Mouse (Mus musculus): ENCODE results near the gene Plxnc1. TPM values are rescaled to one million over a fixed set of nuclear protein-coding genes. Genes with fewer than 3 reads are reported as not detected.

The Plxnc1 gene
- polyA plus RNA-seq, 1 experiment from 2014 or later, result 7.1 TPM

- Histone ChIP-seq H3K36me3 (ENCODE audit: control insufficient read depth, insufficient read depth, low read length) (no peaks in the 10 kb centered on the region), H3K9ac (ENCODE audit: low read depth, low read length) (no peak overlapping the region), H3K9me3 (replicated peaks; ENCODE audit: control insufficient read depth, low read length) (no peaks in the 10 kb centered on the region), H3K4me3 (ENCODE audit: low read depth, low read length) (no peak overlapping the region), H3K27me3 (ENCODE audit: control insufficient read depth, insufficient read depth, low read length) (no peaks in the 10 kb centered on the region), H3K4me1 (ENCODE audit: control insufficient read depth, insufficient read depth, low read length) (peaks cover 6% of the 10 kb centered on the region; the same call in 1 of the 2 replicates), H3K4me2 (no peak overlapping the region), H3K27ac (ENCODE audit: low read depth, low read length) (no peak overlapping the region)
- no peak for ATAC-seq (replicated peaks; ENCODE audit: insufficient number of reproducible peaks, low FRiP score, low TSS enrichment)
- 74% methylated on average over 8 of the region's 8 CpGs for WGBS (ENCODE audit: insufficient replicate concordance)
These were observed 24.1 kb downstream of the Plxnc1 start for GRCm38 (mm10) chr10:94920526-94920925.

GRCm38 (mm10) chr10:94919960-94920359, 24.7 kb downstream of the Plxnc1 start:
- H3K9ac ChIP-seq (ENCODE audit: low read depth, low read length), result no peak overlapping the region; the same call in 1 of the 2 replicates
- no peak overlapping the region for H3K27ac ChIP-seq (ENCODE audit: low read depth, low read length)
- peaks cover 6% of the 10 kb centered on the region; the same call in 1 of the 2 replicates for H3K4me1 ChIP-seq (ENCODE audit: control insufficient read depth, insufficient read depth, low read length)
- H3K36me3 ChIP-seq (ENCODE audit: control insufficient read depth, insufficient read depth, low read length), result no peaks in the 10 kb centered on the region
- no peak for ATAC-seq (replicated peaks; ENCODE audit: insufficient number of reproducible peaks, low FRiP score, low TSS enrichment)
- H3K4me2 ChIP-seq, result peak overlapping the region; percentile 43
- H3K9me3 ChIP-seq (replicated peaks; ENCODE audit: control insufficient read depth, low read length), result no peaks in the 10 kb centered on the region
- H3K4me3 ChIP-seq (ENCODE audit: low read depth, low read length), result no peak overlapping the region
- WGBS (ENCODE audit: insufficient replicate concordance), result 56% methylated on average over 2 of the region's 2 CpGs
- H3K27me3 ChIP-seq (ENCODE audit: control insufficient read depth, insufficient read depth, low read length), result no peaks in the 10 kb centered on the region

- Histone ChIP-seq H3K9me3 (replicated peaks; ENCODE audit: control insufficient read depth, low read length) (no peaks in the 10 kb centered on the region), H3K36me3 (ENCODE audit: control insufficient read depth, insufficient read depth, low read length) (no peaks in the 10 kb centered on the region), H3K27me3 (ENCODE audit: control insufficient read depth, insufficient read depth, low read length) (no peaks in the 10 kb centered on the region), H3K9ac (ENCODE audit: low read depth, low read length) (no peak overlapping the region; the same call in 1 of the 2 replicates), H3K4me2 (peak overlapping the region; percentile 43), H3K27ac (ENCODE audit: low read depth, low read length) (no peak overlapping the region), H3K4me3 (ENCODE audit: low read depth, low read length) (no peak overlapping the region), H3K4me1 (ENCODE audit: control insufficient read depth, insufficient read depth, low read length) (peaks cover 6% of the 10 kb centered on the region; the same call in 1 of the 2 replicates)
- 38% methylated on average over 12 of the region's 12 CpGs for WGBS (ENCODE audit: insufficient replicate concordance)
- ATAC-seq (replicated peaks; ENCODE audit: insufficient number of reproducible peaks, low FRiP score, low TSS enrichment), result no peak
These were observed 25.1 kb downstream of the Plxnc1 start for GRCm38 (mm10) chr10:94919552-94919951.

GRCm38 (mm10) chr10:94918618-94919017, 26.0 kb downstream of the Plxnc1 start:
- Histone ChIP-seq H3K27me3 (ENCODE audit: control insufficient read depth, insufficient read depth, low read length) (no peaks in the 10 kb centered on the region), H3K4me3 (ENCODE audit: low read depth, low read length) (no peak overlapping the region), H3K9me3 (replicated peaks; ENCODE audit: control insufficient read depth, low read length) (no peaks in the 10 kb centered on the region), H3K9ac (ENCODE audit: low read depth, low read length) (no peak overlapping the region), H3K27ac (ENCODE audit: low read depth, low read length) (no peak overlapping the region), H3K4me2 (no peak overlapping the region), H3K36me3 (ENCODE audit: control insufficient read depth, insufficient read depth, low read length) (no peaks in the 10 kb centered on the region), H3K4me1 (ENCODE audit: control insufficient read depth, insufficient read depth, low read length) (peaks cover 6% of the 10 kb centered on the region; the same call in 1 of the 2 replicates)
- ATAC-seq (replicated peaks; ENCODE audit: insufficient number of reproducible peaks, low FRiP score, low TSS enrichment), result no peak
- 79% methylated on average over 7 of the region's 7 CpGs for WGBS (ENCODE audit: insufficient replicate concordance)

GRCm38 (mm10) chr10:94917990-94918389, 26.6 kb downstream of the Plxnc1 start:
- Histone ChIP-seq H3K9ac (ENCODE audit: low read depth, low read length) (no peak overlapping the region), H3K4me1 (ENCODE audit: control insufficient read depth, insufficient read depth, low read length) (peaks cover 6% of the 10 kb centered on the region; the same call in 1 of the 2 replicates), H3K36me3 (ENCODE audit: control insufficient read depth, insufficient read depth, low read length) (no peaks in the 10 kb centered on the region), H3K27me3 (ENCODE audit: control insufficient read depth, insufficient read depth, low read length) (no peaks in the 10 kb centered on the region), H3K4me2 (no peak overlapping the region), H3K9me3 (replicated peaks; ENCODE audit: control insufficient read depth, low read length) (no peaks in the 10 kb centered on the region), H3K27ac (ENCODE audit: low read depth, low read length) (peak overlapping the region; percentile 32), H3K4me3 (ENCODE audit: low read depth, low read length) (no peak overlapping the region)
- ATAC-seq (replicated peaks; ENCODE audit: insufficient number of reproducible peaks, low FRiP score, low TSS enrichment), result no peak
- 49% methylated on average over 2 of the region's 2 CpGs for WGBS (ENCODE audit: insufficient replicate concordance)

GRCm38 (mm10) chr10:94917354-94917753, 27.3 kb downstream of the Plxnc1 start:
- no peaks in the 10 kb centered on the region for H3K9me3 ChIP-seq (replicated peaks; ENCODE audit: control insufficient read depth, low read length)
- H3K4me2 ChIP-seq, result no peak overlapping the region
- H3K36me3 ChIP-seq (ENCODE audit: control insufficient read depth, insufficient read depth, low read length), result no peaks in the 10 kb centered on the region
- H3K4me3 ChIP-seq (ENCODE audit: low read depth, low read length), result no peak overlapping the region
- peak overlapping the region; percentile 32 for H3K27ac ChIP-seq (ENCODE audit: low read depth, low read length)
- H3K9ac ChIP-seq (ENCODE audit: low read depth, low read length), result no peak overlapping the region
- peaks cover 6% of the 10 kb centered on the region; the same call in 1 of the 2 replicates for H3K4me1 ChIP-seq (ENCODE audit: control insufficient read depth, insufficient read depth, low read length)
- 62% methylated on average over 4 of the region's 4 CpGs for WGBS (ENCODE audit: insufficient replicate concordance)
- no peak for ATAC-seq (replicated peaks; ENCODE audit: insufficient number of reproducible peaks, low FRiP score, low TSS enrichment)
- H3K27me3 ChIP-seq (ENCODE audit: control insufficient read depth, insufficient read depth, low read length), result no peaks in the 10 kb centered on the region

- Histone ChIP-seq H3K36me3 (ENCODE audit: control insufficient read depth, insufficient read depth, low read length) (no peaks in the 10 kb centered on the region), H3K9ac (ENCODE audit: low read depth, low read length) (no peak overlapping the region), H3K4me2 (no peak overlapping the region), H3K4me3 (ENCODE audit: low read depth, low read length) (no peak overlapping the region), H3K9me3 (replicated peaks; ENCODE audit: control insufficient read depth, low read length) (no peaks in the 10 kb centered on the region), H3K27me3 (ENCODE audit: control insufficient read depth, insufficient read depth, low read length) (no peaks in the 10 kb centered on the region), H3K4me1 (ENCODE audit: control insufficient read depth, insufficient read depth, low read length) (peaks cover 6% of the 10 kb centered on the region; the same call in 1 of the 2 replicates), H3K27ac (ENCODE audit: low read depth, low read length) (no peak overlapping the region)
- 88% methylated on average over 7 of the region's 7 CpGs for WGBS (ENCODE audit: insufficient replicate concordance)
- no peak for ATAC-seq (replicated peaks; ENCODE audit: insufficient number of reproducible peaks, low FRiP score, low TSS enrichment)
These were observed 28.0 kb downstream of the Plxnc1 start for GRCm38 (mm10) chr10:94916610-94917009.

- Histone ChIP-seq H3K27me3 (ENCODE audit: control insufficient read depth, insufficient read depth, low read length) (no peaks in the 10 kb centered on the region), H3K4me1 (ENCODE audit: control insufficient read depth, insufficient read depth, low read length) (peaks cover 6% of the 10 kb centered on the region; the same call in 1 of the 2 replicates), H3K27ac (ENCODE audit: low read depth, low read length) (no peak overlapping the region), H3K36me3 (ENCODE audit: control insufficient read depth, insufficient read depth, low read length) (no peaks in the 10 kb centered on the region), H3K4me3 (ENCODE audit: low read depth, low read length) (no peak overlapping the region), H3K9me3 (replicated peaks; ENCODE audit: control insufficient read depth, low read length) (no peaks in the 10 kb centered on the region), H3K9ac (ENCODE audit: low read depth, low read length) (no peak overlapping the region), H3K4me2 (no peak overlapping the region)
- WGBS (ENCODE audit: insufficient replicate concordance), result 84% methylated on average over 6 of the region's 6 CpGs
- ATAC-seq (replicated peaks; ENCODE audit: insufficient number of reproducible peaks, low FRiP score, low TSS enrichment), result no peak
These were observed 28.9 kb downstream of the Plxnc1 start for GRCm38 (mm10) chr10:94915746-94916145.

- 92% methylated on average over 11 of the region's 11 CpGs for WGBS (ENCODE audit: insufficient replicate concordance)
- peaks cover 8% of the 10 kb centered on the region for H3K4me1 ChIP-seq (ENCODE audit: control insufficient read depth, insufficient read depth, low read length)
These were observed 30.6 kb downstream of the Plxnc1 start for GRCm38 (mm10) chr10:94914081-94914480.

More at GRCm38 (mm10) chr10:94914081-94914480, 30.6 kb downstream of the Plxnc1 start:
- Histone ChIP-seq H3K9me3 (replicated peaks; ENCODE audit: control insufficient read depth, low read length) (no peaks in the 10 kb centered on the region), H3K27ac (ENCODE audit: low read depth, low read length) (no peak overlapping the region), H3K36me3 (ENCODE audit: control insufficient read depth, insufficient read depth, low read length) (no peaks in the 10 kb centered on the region), H3K9ac (ENCODE audit: low read depth, low read length) (no peak overlapping the region), H3K27me3 (ENCODE audit: control insufficient read depth, insufficient read depth, low read length) (no peaks in the 10 kb centered on the region), H3K4me2 (no peak overlapping the region), H3K4me3 (ENCODE audit: low read depth, low read length) (no peak overlapping the region)
- ATAC-seq (replicated peaks; ENCODE audit: insufficient number of reproducible peaks, low FRiP score, low TSS enrichment), result no peak

Data from heart, embryonic 11.5 days (tissue).